10 mouse cellular contexts compared by ENCODE assay signal in genomic region chr10:121205551-121205950, GRCm38 (mm10).
DNase-seq lines count a peak whose midpoint lies in the region; ATAC-seq and TF ChIP-seq lines count a peak whose summit lies in the region.
"Had no signal": no experiment of that assay in that cellular context is flagged by ENCODE, and none has a peak within 500 bp of the region (broad histone marks: within the 10 kb centered on the region; RNA-seq: fewer than 3 reads in every experiment).

No protein-coding gene starts in this region.

- H3K4me2 ChIP-seq in embryonic facial prominence, embryonic 12.5 days (replicated peaks): no peak overlapping the region
- no peak overlapping the region for H3K4me2 ChIP-seq in kidney, embryonic 16.5 days (replicated peaks; ENCODE audit: low read depth, low read length)
- no peak overlapping the region for H3K4me2 ChIP-seq in embryonic facial prominence, embryonic 15.5 days (replicated peaks)
- H3K4me2 ChIP-seq in limb, embryonic 14.5 days (replicated peaks; ENCODE audit: low read depth, low read length, severe bottlenecking): no peak overlapping the region

- no peak overlapping the region for H3K4me3 ChIP-seq in embryonic facial prominence, embryonic 12.5 days
- no peak overlapping the region for H3K4me3 ChIP-seq in embryonic facial prominence, embryonic 10.5 days
- H3K4me3 ChIP-seq in kidney, embryonic 16.5 days (ENCODE audit: low read length): no peak overlapping the region
- H3K4me3 ChIP-seq in embryonic facial prominence, embryonic 15.5 days (replicated peaks): no peak overlapping the region
- no peak overlapping the region for H3K4me3 ChIP-seq in limb, embryonic 14.5 days (replicated peaks; ENCODE audit: low read length)

- 74% methylated on average over 11 of the region's 11 CpGs for WGBS in embryonic facial prominence, embryonic 12.5 days
- WGBS in embryonic facial prominence, embryonic 10.5 days: 76% methylated on average over 11 of the region's 11 CpGs
- 84% methylated on average over 11 of the region's 11 CpGs for WGBS in kidney, embryonic 16.5 days
- 77% methylated on average over 11 of the region's 11 CpGs for WGBS in embryonic facial prominence, embryonic 15.5 days
- WGBS in limb, embryonic 14.5 days: 70% methylated on average over 11 of the region's 11 CpGs

- no peak overlapping the region for H3K9ac ChIP-seq in embryonic facial prominence, embryonic 12.5 days
- no peak overlapping the region for H3K9ac ChIP-seq in kidney, embryonic 16.5 days (replicated peaks; ENCODE audit: low read length)
- no peak overlapping the region for H3K9ac ChIP-seq in embryonic facial prominence, embryonic 15.5 days
- no peak overlapping the region for H3K9ac ChIP-seq in limb, embryonic 14.5 days (ENCODE audit: low read depth, low read length, severe bottlenecking)
- H3K9ac ChIP-seq: liver, embryonic 14.5 days had no signal

- no peaks in the 10 kb centered on the region for H3K27me3 ChIP-seq in embryonic facial prominence, embryonic 12.5 days
- H3K27me3 ChIP-seq in embryonic facial prominence, embryonic 10.5 days (replicated peaks; ENCODE audit: low read depth, poor library complexity, severe bottlenecking): peaks cover 36% of the 10 kb centered on the region
- no peaks in the 10 kb centered on the region for H3K27me3 ChIP-seq in kidney, embryonic 16.5 days (ENCODE audit: insufficient read depth, low read length)
- H3K27me3 ChIP-seq in embryonic facial prominence, embryonic 15.5 days: no peaks in the 10 kb centered on the region
- no peaks in the 10 kb centered on the region for H3K27me3 ChIP-seq in limb, embryonic 14.5 days (ENCODE audit: control insufficient read depth, insufficient read depth, low read length)

- no peaks in the 10 kb centered on the region for H3K36me3 ChIP-seq in embryonic facial prominence, embryonic 12.5 days
- H3K36me3 ChIP-seq in embryonic facial prominence, embryonic 10.5 days (replicated peaks): no peaks in the 10 kb centered on the region
- no peaks in the 10 kb centered on the region for H3K36me3 ChIP-seq in kidney, embryonic 16.5 days (ENCODE audit: insufficient read depth, low read length)
- no peaks in the 10 kb centered on the region for H3K36me3 ChIP-seq in embryonic facial prominence, embryonic 15.5 days
- no peaks in the 10 kb centered on the region for H3K36me3 ChIP-seq in limb, embryonic 14.5 days (ENCODE audit: control insufficient read depth, insufficient read depth, low read length)

- H3K27ac ChIP-seq in embryonic facial prominence, embryonic 12.5 days: peak overlapping the region; percentile 67; the same call in 1 of the 2 replicates
- no peak overlapping the region for H3K27ac ChIP-seq in embryonic facial prominence, embryonic 10.5 days (replicated peaks)
- peak overlapping the region; percentile 37; the same call in 1 of the 2 replicates for H3K27ac ChIP-seq in kidney, embryonic 16.5 days (ENCODE audit: low read length)
- peak overlapping the region; percentile 63 for H3K27ac ChIP-seq in embryonic facial prominence, embryonic 15.5 days (replicated peaks)
- H3K27ac ChIP-seq in limb, embryonic 14.5 days (replicated peaks; ENCODE audit: low read depth, low read length): peak overlapping the region; percentile 72
- H3K27ac ChIP-seq: liver, embryonic 14.5 days had no signal

- ATAC-seq in embryonic facial prominence, embryonic 12.5 days (ENCODE audit: insufficient number of reproducible peaks, insufficient read depth, low FRiP score, low TSS enrichment): no peak
- no peak for ATAC-seq in kidney, embryonic 16.5 days (ENCODE audit: low FRiP score, low TSS enrichment)
- no peak for ATAC-seq in embryonic facial prominence, embryonic 15.5 days (ENCODE audit: insufficient number of reproducible peaks, low FRiP score, low TSS enrichment, low read depth)
- ATAC-seq in limb, embryonic 14.5 days (ENCODE audit: low FRiP score, low read depth): no peak

- TF ChIP-seq POLR2A in limb, embryonic 14.5 days (IDR thresholded peaks at IDR 0.05; ENCODE audit: borderline replicate concordance, extremely low read depth, insufficient read depth, insufficient read length): no peak

- DNase-seq in embryonic facial prominence, embryonic 10.5 days (ENCODE audit: low spot score): no peak
- DNase-seq in kidney, postnatal 36 days: no peak
- no peak for DNase-seq in limb, embryonic 14.5 days (ENCODE audit: low spot score)
- DNase-seq in urinary bladder, adult 2 months (ENCODE audit: low spot score): no peak
- DNase-seq in right cerebral cortex, postnatal 4 days: no peak
- DNase-seq: thymus, postnatal 25 days had no signal

- H3K9me3 ChIP-seq in embryonic facial prominence, embryonic 12.5 days: no peaks in the 10 kb centered on the region
- no peaks in the 10 kb centered on the region for H3K9me3 ChIP-seq in embryonic facial prominence, embryonic 10.5 days
- no peaks in the 10 kb centered on the region for H3K9me3 ChIP-seq in kidney, embryonic 16.5 days (ENCODE audit: low read length)
- no peaks in the 10 kb centered on the region for H3K9me3 ChIP-seq in embryonic facial prominence, embryonic 15.5 days (replicated peaks)
- H3K9me3 ChIP-seq in limb, embryonic 14.5 days (ENCODE audit: control insufficient read depth, low read length): no peaks in the 10 kb centered on the region

- H3K4me1 ChIP-seq in embryonic facial prominence, embryonic 12.5 days: peaks cover 12% of the 10 kb centered on the region
- peaks cover 14% of the 10 kb centered on the region for H3K4me1 ChIP-seq in embryonic facial prominence, embryonic 10.5 days
- H3K4me1 ChIP-seq in kidney, embryonic 16.5 days (ENCODE audit: insufficient read depth, low read length): peaks cover 10% of the 10 kb centered on the region
- peaks cover 11% of the 10 kb centered on the region for H3K4me1 ChIP-seq in embryonic facial prominence, embryonic 15.5 days
- H3K4me1 ChIP-seq in limb, embryonic 14.5 days (ENCODE audit: control insufficient read depth, insufficient read depth, low read length): peaks cover 15% of the 10 kb centered on the region
